Mouse (Mus musculus) limb, embryonic 12.5 days (tissue): Measurements from ENCODE around the gene Antxr2. TPM values are rescaled to one million over a fixed set of nuclear protein-coding genes. Genes with fewer than 3 reads are reported as not detected.

ENCODE experiments used
- ATAC-seq: fragments of 200-750 bp; cut with Nextera tagmentation; 2 replicates; pipeline ENCODE4 v1.8.0; 2017; ENCODE audit warnings: low read depth, moderate TSS enrichment; ENCODE audit not compliant: insufficient number of reproducible peaks, insufficient read depth, low FRiP score, low TSS enrichment
- H3K27ac ChIP-seq: fragments of 300-500 bp; sonication (generic); 2 replicates; pipeline ENCODE4 v1.5.1; 2016; ENCODE audit warnings: mild to moderate bottlenecking, moderate library complexity
- H3K27me3 ChIP-seq: fragments of 300-500 bp; sonication (generic); 2 replicates; pipeline ENCODE4 v1.6.1; 2016; ENCODE audit warnings: mild to moderate bottlenecking, moderate library complexity
- H3K36me3 ChIP-seq: fragments of 300-500 bp; sonication (generic); 2 replicates; pipeline ENCODE4 v1.6.1; 2016; ENCODE audit warnings: mild to moderate bottlenecking, moderate library complexity
- H3K4me1 ChIP-seq: fragments of 300-500 bp; sonication (generic); replicated peaks from 2 replicates; pipeline ENCODE4 v1.6.1; 2016
- H3K4me2 ChIP-seq: fragments of 300-500 bp; sonication (generic); 2 replicates; pipeline ENCODE4 v1.6.1; 2016; ENCODE audit warnings: mild to moderate bottlenecking, moderate library complexity
- H3K4me3 ChIP-seq: fragments of 300-500 bp; sonication (generic); replicated peaks from 2 replicates; pipeline ENCODE4 v1.5.1; 2016; ENCODE audit warnings: mild to moderate bottlenecking
- H3K9ac ChIP-seq: fragments of 300-500 bp; sonication (generic); replicated peaks from 2 replicates; pipeline ENCODE4 v1.6.1; 2016; ENCODE audit warnings: mild to moderate bottlenecking, moderate library complexity
- H3K9me3 ChIP-seq: fragments of 300-500 bp; sonication (generic); 2 replicates; pipeline ENCODE4 v1.6.1; 2016; ENCODE audit warnings: mild to moderate bottlenecking, moderate library complexity
- WGBS: fragments of 180-500 bp; shearing (Covaris S2); methylation state at CpG from one replicate; pipeline ENCODE4 v1.1.7; 2016; 5-methylcytosine and 5-hydroxymethylcytosine counted together
- polyA plus RNA-seq: library from polyadenylated mRNA; unstranded; fragments of >200 nt; fragmentation: Nextera tagmentation; extraction: Ambion mirVana; gene quantifications from 2 replicates; pipeline ENCODE4 v1.2.1, GENCODE M21; 2016

Gene Antxr2
- polyA plus RNA-seq, 1 experiment from 2014 or later: 28.9 TPM

DNA sequence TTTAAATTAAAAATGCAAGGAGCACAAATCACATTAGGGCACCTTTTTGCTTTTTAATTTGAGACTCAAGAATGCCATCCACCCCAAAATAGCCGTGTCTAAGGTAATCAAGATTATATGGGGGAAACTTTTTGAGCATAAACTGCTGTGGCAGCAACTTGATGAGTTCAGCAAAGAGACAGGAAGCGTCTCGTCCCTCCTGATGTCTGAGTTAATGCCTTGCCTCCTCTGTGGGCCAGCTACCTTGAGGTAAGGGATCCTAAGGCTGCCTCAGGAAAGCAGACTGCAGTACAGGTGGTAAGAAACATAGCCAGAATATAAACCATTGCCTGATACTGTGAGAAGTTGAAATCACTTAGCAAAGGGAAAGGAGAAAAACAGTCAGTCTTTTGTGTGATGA, 71.8 kb downstream of the Antxr2 start:
- no peak for ATAC-seq
- Histone ChIP-seq H3K9ac (no peak overlapping the region), H3K27me3 (no peaks in the 10 kb centered on the region), H3K9me3 (no peaks in the 10 kb centered on the region), H3K27ac (no peak overlapping the region), H3K4me2 (no peak overlapping the region), H3K4me3 (no peak overlapping the region), H3K36me3 (peaks cover 51% of the 10 kb centered on the region), H3K4me1 (peaks cover 12% of the 10 kb centered on the region)
- 76% methylated on average over 3 of the region's 3 CpGs for WGBS

DNA sequence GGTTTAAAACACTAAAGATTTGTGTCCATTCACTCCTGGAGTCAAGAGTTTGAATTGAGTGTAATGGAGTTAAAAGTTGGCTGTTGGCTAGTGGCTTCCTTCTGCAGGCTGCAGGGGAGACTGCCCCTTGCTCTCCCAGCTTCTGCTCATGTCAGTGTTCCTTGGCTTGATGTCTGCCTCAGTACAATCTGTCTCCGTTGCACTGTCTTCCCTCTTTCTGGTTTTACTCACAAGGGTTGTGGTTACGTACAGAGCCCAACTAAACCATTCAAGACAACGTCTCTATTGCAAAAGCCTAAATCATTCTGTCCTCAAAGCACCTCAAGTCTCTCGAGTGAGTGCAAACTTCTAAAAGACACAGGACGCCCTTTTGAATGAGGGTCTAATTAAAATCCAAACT, 73.3 kb downstream of the Antxr2 start:
- H3K36me3 ChIP-seq: peaks cover 42% of the 10 kb centered on the region
- no peaks in the 10 kb centered on the region for H3K27me3 ChIP-seq
- H3K4me2 ChIP-seq: no peak overlapping the region
- no peak overlapping the region for H3K4me3 ChIP-seq
- no peak overlapping the region for H3K27ac ChIP-seq
- H3K4me1 ChIP-seq: peaks cover 17% of the 10 kb centered on the region
- no peak for ATAC-seq
- no peak overlapping the region for H3K9ac ChIP-seq
- 84% methylated on average over 5 of the region's 5 CpGs for WGBS
- no peaks in the 10 kb centered on the region for H3K9me3 ChIP-seq

DNA sequence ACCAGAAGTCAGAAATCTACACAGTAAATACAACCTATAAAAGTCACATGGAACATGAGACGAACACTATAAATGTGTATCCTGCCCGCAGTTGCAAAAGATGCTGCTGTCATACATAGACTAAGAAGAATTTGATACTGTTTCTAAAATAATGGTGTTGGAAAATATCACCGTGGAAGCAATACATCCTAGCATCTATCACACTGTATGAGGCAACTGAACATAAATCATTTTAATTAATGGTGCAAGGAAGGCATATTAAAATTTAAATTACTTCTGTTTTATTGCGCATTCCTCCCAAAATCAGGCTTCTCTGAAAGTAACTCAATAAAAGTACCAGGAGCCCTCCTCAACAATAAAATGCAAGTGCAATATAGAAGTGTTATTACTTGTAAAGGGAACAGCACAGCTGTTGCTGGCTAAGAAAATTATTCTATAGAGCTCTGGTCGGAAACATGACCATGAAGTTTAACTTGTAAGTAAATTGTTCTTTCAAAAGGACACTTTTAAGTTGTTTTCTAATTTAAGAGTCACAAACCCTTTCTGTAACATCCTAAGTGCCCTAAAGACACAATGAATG, 76.6 kb downstream of the Antxr2 start:
- Histone ChIP-seq H3K4me1 (peaks cover 19% of the 10 kb centered on the region), H3K9ac (no peak overlapping the region), H3K9me3 (no peaks in the 10 kb centered on the region), H3K27me3 (no peaks in the 10 kb centered on the region), H3K4me3 (no peak overlapping the region), H3K4me2 (no peak overlapping the region), H3K36me3 (peaks cover 24% of the 10 kb centered on the region), H3K27ac (peak overlapping the region; percentile 73; the same call in 1 of the 2 replicates)
- ATAC-seq: peak; percentile 63
- WGBS: 37% methylated on average over 5 of the region's 5 CpGs

DNA sequence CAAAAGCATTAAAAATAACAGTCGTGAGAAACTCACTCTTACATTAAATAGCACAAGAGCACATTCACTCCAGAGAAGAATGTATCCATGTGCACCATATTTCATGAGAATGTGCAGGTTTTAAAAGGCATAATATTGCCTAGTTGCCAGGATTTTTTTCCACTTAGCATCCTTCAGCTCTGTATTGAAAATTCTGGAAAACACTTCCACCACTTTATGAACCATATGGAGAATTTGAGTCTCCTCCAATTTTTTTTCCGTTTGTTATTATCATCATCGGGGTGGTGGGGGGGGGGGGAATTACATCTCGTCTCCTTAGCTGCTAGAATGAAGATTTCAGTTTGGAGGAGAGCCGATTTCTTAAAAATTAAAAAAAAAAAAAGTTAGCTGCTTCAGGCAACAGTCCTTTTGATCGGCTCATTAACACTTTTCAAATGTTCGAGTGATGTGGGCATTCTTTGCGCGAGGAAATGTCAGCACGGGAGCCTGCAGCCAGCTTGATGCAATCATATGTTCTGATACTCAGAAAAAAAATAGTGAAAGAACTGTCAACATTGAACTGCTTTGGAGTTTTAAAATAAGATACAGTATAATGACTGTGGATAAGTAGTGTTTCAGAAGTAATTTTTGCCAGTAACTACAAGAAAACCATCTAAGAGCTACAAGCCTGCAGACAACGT, 77.5 kb downstream of the Antxr2 start:
- no peak for ATAC-seq
- Histone ChIP-seq H3K4me1 (peaks cover 19% of the 10 kb centered on the region), H3K27ac (peak overlapping the region; percentile 53; the same call in 1 of the 2 replicates), H3K9ac (no peak overlapping the region), H3K36me3 (peaks cover 22% of the 10 kb centered on the region), H3K4me3 (no peak overlapping the region), H3K27me3 (no peaks in the 10 kb centered on the region), H3K4me2 (no peak overlapping the region), H3K9me3 (no peaks in the 10 kb centered on the region)
- 52% methylated on average over 11 of the region's 11 CpGs for WGBS

DNA sequence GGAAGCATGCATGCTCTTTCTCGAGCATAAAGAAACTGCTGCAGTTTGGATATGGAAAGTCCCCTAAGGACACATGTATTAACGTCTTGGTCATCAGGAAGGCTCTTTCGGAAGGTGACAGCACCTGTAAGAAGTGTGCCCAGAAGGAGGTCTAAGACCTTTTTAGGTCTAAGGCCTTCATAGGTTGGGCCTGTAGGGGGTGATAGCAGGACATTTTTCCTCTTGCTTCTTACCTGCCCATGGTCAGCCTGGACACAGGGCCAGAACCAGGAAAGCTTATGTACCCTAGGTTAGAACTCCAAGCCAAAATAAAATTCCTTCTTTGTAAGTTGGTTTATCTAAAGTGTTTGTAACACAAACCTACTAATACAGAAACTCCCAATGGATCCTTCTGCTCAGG, 83.6 kb downstream of the Antxr2 start:
- WGBS: 75% methylated on average over 3 of the region's 3 CpGs

DNA sequence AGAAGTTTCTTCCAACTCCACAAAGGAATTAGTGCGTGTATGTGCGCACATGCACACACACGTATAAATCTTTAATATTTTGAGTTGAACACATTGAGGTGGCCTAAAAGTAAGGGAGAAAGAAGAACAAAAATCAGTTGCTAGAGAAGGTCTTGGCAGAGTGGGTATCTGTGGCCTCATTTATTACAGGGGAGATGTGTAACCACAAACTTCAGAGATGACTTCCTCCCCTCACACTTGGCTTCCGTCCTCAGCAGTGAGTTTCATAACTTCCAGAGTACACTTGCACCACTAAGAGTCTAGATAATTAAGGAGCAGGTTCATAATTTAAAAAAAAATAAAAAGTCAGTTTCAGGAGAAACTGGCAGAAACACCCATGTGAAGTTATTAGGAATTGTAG, 84.6 kb downstream of the Antxr2 start:
- Histone ChIP-seq H3K4me1 (no peaks in the 10 kb centered on the region), H3K36me3 (peaks cover 25% of the 10 kb centered on the region), H3K4me2 (no peak overlapping the region), H3K27me3 (no peaks in the 10 kb centered on the region), H3K4me3 (no peak overlapping the region), H3K9me3 (no peaks in the 10 kb centered on the region), H3K27ac (no peak overlapping the region), H3K9ac (no peak overlapping the region)
- no peak for ATAC-seq
- WGBS: 90% methylated on average over 4 of the region's 4 CpGs

More for the DNA sequence above, 83.6 kb downstream of the Antxr2 start:
- Histone ChIP-seq H3K4me3 (no peak overlapping the region), H3K27ac (no peak overlapping the region), H3K4me1 (no peaks in the 10 kb centered on the region), H3K36me3 (peaks cover 21% of the 10 kb centered on the region), H3K4me2 (no peak overlapping the region), H3K27me3 (no peaks in the 10 kb centered on the region), H3K9me3 (no peaks in the 10 kb centered on the region), H3K9ac (no peak overlapping the region)
- no peak for ATAC-seq

DNA sequence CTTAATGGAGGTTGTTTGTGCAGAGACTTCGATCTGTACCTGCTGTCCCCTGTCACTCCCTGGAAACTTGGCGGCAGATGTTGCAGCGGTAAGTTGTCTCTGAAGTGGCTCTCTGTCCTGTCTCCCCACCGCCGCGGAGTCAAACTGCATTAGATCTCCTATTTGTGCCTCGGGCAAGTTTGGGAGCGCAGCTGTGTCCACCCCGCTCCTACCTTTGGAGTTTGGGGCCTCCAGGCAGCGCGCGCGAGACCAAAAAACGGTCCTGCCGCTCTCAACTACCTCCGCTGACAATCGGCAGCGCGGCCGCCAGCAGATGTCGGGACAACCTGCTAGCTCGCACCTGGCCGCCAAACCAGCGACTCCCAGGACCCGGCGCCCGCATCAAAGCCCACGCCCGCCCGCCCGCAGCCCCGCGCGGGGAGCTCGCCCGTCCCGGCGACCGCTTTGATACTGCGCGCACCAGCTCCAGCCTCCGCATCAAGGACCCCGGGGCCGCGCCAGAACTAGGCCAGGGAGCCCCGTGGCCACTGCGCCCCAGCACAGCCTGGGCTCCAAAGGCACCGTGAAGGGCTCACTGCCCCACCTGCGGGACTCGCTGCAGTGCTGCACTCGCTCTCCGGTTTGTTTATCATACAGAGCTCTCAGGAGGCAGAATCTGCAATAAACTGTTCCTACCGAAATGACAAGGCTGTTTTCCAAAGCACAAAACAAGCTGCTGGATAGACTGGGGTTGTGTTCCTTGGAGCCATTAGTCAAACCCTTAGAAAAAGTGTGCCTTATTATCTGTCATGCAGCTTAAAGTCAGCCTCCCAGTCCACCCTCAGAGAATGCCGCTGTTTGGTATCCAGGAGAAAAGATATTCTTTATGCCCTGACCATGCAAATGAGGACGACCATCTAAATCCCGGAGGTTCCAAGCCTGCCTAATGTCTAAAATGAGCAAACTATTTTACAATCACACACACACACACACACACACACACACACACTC, 95.4 kb downstream of the Antxr2 start:
- Histone ChIP-seq H3K4me2 (peak overlapping the region; percentile 93), H3K27me3 (peaks cover 6% of the 10 kb centered on the region), H3K36me3 (peaks cover 2% of the 10 kb centered on the region; the same call in 1 of the 2 replicates), H3K4me3 (peak overlapping the region; percentile 56), H3K27ac (no peak overlapping the region), H3K9ac (peak overlapping the region; percentile 62), H3K9me3 (no peaks in the 10 kb centered on the region), H3K4me1 (peaks cover 14% of the 10 kb centered on the region)
- WGBS: 4% methylated on average over 56 of the region's 56 CpGs
- peak; percentile 68 for ATAC-seq

DNA sequence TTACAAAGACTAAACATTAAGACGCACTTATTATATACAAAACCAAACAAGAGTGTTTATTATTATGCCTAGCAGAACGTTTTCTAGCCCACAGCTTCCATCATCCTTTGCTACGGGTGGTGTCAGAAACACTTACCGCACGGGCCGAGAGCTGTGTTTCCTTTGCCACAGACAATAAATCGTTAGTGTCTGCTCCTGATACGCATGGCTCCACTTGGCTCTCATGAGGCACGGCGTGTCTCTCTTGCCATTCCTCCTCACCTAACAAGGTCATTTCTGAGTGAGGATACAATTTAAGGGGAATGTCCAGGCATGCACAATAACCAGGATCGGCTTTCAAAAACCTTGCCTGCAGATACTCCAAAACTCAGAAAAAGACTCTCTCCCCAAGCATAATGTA, 113.2 kb downstream of the Antxr2 start:
- Histone ChIP-seq H3K27ac (no peak overlapping the region), H3K9me3 (no peaks in the 10 kb centered on the region), H3K4me3 (no peak overlapping the region), H3K4me1 (no peaks in the 10 kb centered on the region), H3K9ac (no peak overlapping the region), H3K4me2 (no peak overlapping the region), H3K27me3 (no peaks in the 10 kb centered on the region), H3K36me3 (peaks cover 10% of the 10 kb centered on the region; the same call in 1 of the 2 replicates)
- ATAC-seq: no peak
- WGBS: 43% methylated on average over 11 of the region's 11 CpGs

DNA sequence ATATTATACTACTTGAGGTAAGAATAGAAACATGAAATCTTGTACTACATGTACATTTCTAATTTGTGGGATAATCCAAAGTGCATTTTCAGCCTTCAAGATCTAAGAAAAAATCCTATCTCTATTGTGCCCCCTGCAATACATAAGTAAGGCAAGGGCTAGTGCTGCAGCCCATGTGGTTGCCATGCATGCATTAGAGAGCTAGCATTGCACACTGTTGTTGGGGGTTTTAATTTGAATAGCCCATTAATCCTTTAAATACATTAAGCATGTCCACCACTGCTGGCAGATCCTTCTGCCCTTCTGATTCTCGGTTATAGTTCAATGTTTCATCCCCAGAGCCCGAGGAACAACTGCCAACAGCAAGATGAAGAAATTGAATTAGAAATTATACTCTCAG, 116.0 kb downstream of the Antxr2 start:
- ATAC-seq: no peak

DNA sequence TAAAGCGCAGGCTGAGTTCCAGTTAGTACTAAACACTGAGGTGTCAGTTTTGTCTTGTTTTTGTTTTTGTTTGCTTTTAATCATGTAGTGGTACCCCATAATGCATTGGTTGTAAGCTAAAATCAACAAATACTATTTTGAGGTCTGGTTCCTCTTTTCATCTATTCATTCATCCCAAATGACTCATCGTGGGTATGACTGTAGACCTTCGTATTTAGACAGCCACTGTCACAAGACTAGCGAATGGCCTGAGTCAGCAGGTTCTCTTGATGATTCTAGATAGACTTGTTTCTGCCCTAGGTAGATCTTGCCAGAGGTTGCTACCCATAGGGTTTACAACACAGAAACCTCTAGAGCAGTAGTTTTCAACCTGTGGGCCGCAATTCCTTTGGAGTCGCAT, 116.9 kb downstream of the Antxr2 start:
- Histone ChIP-seq H3K9ac (no peak overlapping the region), H3K9me3 (no peaks in the 10 kb centered on the region), H3K36me3 (no peaks in the 10 kb centered on the region), H3K4me3 (no peak overlapping the region), H3K4me2 (no peak overlapping the region), H3K4me1 (no peaks in the 10 kb centered on the region), H3K27me3 (no peaks in the 10 kb centered on the region), H3K27ac (no peak overlapping the region)
- 94% methylated on average over 6 of the region's 6 CpGs for WGBS
- no peak for ATAC-seq

More for the DNA sequence above, 116.0 kb downstream of the Antxr2 start:
- no peaks in the 10 kb centered on the region for H3K36me3 ChIP-seq
- H3K4me1 ChIP-seq: no peaks in the 10 kb centered on the region
- no peak overlapping the region for H3K9ac ChIP-seq
- no peak overlapping the region for H3K27ac ChIP-seq
- H3K27me3 ChIP-seq: no peaks in the 10 kb centered on the region
- H3K4me2 ChIP-seq: no peak overlapping the region
- H3K9me3 ChIP-seq: no peaks in the 10 kb centered on the region
- H3K4me3 ChIP-seq: no peak overlapping the region
- 72% methylated on average over 2 of the region's 2 CpGs for WGBS

DNA sequence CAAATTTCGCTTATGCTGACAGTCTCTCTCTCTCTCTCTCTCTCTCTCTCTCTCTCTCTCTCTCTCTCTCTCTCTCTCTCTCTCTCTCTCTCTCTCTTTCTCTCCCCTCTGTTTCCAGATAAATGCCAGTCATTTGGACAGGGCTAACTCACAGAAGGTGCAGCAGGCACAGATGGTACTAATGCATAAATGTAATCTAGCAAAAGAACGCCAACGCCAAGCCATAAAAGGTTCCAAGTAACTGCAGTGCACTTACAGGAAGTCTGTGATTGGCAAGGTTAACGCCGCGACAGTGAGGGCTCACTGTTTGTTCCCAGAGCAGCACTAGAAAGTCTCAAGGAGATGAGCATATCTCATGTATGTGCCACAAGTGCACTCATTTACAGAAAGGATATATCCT, 123.4 kb downstream of the Antxr2 start:
- WGBS: 41% methylated on average over 6 of the region's 6 CpGs

More for the DNA sequence above, 123.4 kb downstream of the Antxr2 start:
- H3K27me3 ChIP-seq: no peaks in the 10 kb centered on the region
- H3K9me3 ChIP-seq: no peaks in the 10 kb centered on the region
- no peak overlapping the region for H3K9ac ChIP-seq
- peaks cover 6% of the 10 kb centered on the region; the same call in 1 of the 2 replicates for H3K4me1 ChIP-seq
- H3K4me2 ChIP-seq: no peak overlapping the region
- no peaks in the 10 kb centered on the region for H3K36me3 ChIP-seq
- no peak overlapping the region for H3K4me3 ChIP-seq
- ATAC-seq: no peak
- H3K27ac ChIP-seq: no peak overlapping the region
